Mouse (Mus musculus) heart, adult 11 months (tissue): ENCODE measurements around the gene Vdac2.
A peak's percentile ranks its signal among the peaks of the same experiment; 100 is the strongest.

Experiments
- DNase-seq: peaks from one replicate; pipeline ENCODE4 v3.0.0; 2022

Gene Vdac2

GRCm38 (mm10) chr14:21820880-21821505, 4.0 kb upstream of the Vdac2 start:
- no peak for DNase-seq

GRCm38 (mm10) chr14:21822307-21822706, 2.7 kb upstream of the Vdac2 start:
- no peak for DNase-seq

GRCm38 (mm10) chr14:21822795-21823374, 2.2 kb upstream of the Vdac2 start:
- DNase-seq = peak; percentile 99

- DNase-seq = peak; percentile 92
Measured at GRCm38 (mm10) chr14:21823897-21824296, 1.1 kb upstream of the Vdac2 start.

- no peak for DNase-seq
Measured at GRCm38 (mm10) chr14:21825786-21826491, 901 bp downstream of the Vdac2 start.

- DNase-seq = peak; percentile 100
Measured at GRCm38 (mm10) chr14:21830876-21831767, 6.1 kb downstream of the Vdac2 start.

- DNase-seq = peak; percentile 93
Measured at GRCm38 (mm10) chr14:21831830-21832403, 6.9 kb downstream of the Vdac2 start.

- peak; percentile 91 for DNase-seq
Measured at GRCm38 (mm10) chr14:21838336-21839017, 13.4 kb downstream of the Vdac2 start.

GRCm38 (mm10) chr14:21841819-21842592, 17.0 kb downstream of the Vdac2 start:
- DNase-seq = no peak

- DNase-seq = peak; percentile 92
Measured at GRCm38 (mm10) chr14:21843263-21843662, 18.2 kb downstream of the Vdac2 start.

GRCm38 (mm10) chr14:21846827-21847380, 21.9 kb downstream of the Vdac2 start:
- peak; percentile 82 for DNase-seq

- peak; percentile 96 for DNase-seq
Measured at GRCm38 (mm10) chr14:21847381-21848165, 22.5 kb downstream of the Vdac2 start.

GRCm38 (mm10) chr14:21848166-21849154, 23.4 kb downstream of the Vdac2 start, which contains the start of gene Comtd1:
TSS of gene Comtd1 (minus strand) at chr14:21848977.
- peak; percentile 99 for DNase-seq

- DNase-seq = peak; percentile 91
Measured at GRCm38 (mm10) chr14:21849524-21850418, 24.7 kb downstream of the Vdac2 start.

GRCm38 (mm10) chr14:21850419-21851127, 25.5 kb downstream of the Vdac2 start:
- DNase-seq = peak; percentile 86

GRCm38 (mm10) chr14:21851996-21852791, 27.2 kb downstream of the Vdac2 start:
- peak; percentile 97 for DNase-seq
